Mouse (Mus musculus): Measurements from ENCODE around the gene H2bfm.
"Not testable (repeated sequence)": the region's sequence is repeated elsewhere in the genome, so short reads cannot be mapped to it uniquely, and the experiment has no call there.

Gene H2bfm

GRCm38 (mm10) chrX:136927031-136927430, at the start of gene H2bfm:
H2bfm (plus strand) TSS chrX:136927325.
- DNase-seq (ENCODE audit: low spot score) = peak; percentile 10

GRCm38 (mm10) chrX:136895757-136896156, 31.4 kb upstream of the H2bfm start:
- DNase-seq (ENCODE audit: low spot score) = peak; percentile 1

- DNase-seq (ENCODE audit: low spot score) = no peak
Measured at GRCm38 (mm10) chrX:136904369-136904768, 22.8 kb upstream of the H2bfm start.

DNA sequence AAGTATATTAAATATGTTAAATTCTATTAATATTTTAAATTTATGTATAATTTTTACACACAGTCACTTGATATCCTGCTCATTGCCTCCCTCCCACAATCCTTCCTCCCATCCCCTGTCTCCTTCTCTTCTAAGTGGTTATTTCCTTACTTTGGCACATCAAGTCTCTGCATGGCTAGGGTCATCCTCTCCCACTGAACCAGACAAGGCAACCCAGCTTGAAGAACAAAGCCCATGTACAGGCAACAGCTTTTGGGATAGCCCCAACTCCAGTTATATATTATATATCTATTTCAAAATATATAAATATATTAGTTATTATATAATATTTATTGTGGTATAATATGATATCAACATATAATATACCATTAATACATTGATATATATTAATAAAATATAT, 1.3 kb upstream of the H2bfm start:
- no peak for DNase-seq (ENCODE audit: low spot score)

DNA sequence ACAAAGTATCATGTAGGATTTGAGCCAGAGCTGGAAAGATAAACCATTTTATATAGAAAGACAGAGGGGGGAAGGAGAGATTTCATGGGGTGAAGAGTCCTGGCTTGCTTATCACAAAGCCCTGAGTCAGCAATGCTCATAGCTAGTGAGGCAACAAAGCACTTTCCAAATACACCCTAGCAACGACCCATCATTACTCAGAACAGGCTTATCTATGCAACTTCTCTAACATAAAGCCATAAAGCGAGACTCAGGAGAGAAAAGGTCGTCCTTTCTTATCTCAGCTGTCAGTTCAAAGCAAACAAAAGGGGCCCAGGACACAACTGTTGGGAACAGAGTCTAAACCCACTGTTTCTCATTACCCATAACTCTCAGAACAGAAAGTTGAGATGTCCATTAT, 10.9 kb downstream of the H2bfm start:
- no peak for DNase-seq (ENCODE audit: low spot score)

DNA sequence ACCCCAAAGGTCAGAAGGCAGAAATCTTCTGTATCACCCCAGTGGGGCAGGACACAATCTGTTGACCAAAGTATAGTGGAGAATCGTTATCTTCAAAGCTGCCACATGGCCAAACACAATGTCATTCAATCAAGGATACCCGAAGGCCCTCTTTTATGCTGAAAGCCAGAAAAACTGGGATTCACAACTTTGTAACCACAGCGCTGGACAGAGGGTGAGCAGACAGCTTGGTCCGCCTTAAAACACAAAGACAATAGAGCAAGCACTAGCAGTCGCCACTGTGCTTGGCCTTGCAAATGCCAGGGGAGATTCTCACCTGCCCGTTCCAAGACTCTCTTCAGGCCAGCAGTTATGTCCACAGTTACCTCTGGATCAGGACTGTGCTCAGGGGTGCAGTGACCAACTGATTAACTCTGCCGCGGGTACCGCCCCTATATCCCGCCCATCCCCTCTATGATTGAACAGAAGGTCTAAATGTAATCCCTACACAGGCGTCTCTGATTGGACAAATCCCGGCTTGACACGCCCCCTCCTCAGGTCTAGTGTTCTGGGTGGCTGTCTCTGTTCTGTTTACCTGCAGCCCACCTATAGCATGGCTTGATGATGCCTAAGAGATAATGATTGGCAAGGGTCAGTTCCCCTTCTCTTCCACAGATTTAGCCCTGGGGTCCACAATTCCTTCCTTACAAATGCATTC, 30.6 kb downstream of the H2bfm start:
- not testable (repeated sequence) for DNase-seq (ENCODE audit: low spot score)

DNA sequence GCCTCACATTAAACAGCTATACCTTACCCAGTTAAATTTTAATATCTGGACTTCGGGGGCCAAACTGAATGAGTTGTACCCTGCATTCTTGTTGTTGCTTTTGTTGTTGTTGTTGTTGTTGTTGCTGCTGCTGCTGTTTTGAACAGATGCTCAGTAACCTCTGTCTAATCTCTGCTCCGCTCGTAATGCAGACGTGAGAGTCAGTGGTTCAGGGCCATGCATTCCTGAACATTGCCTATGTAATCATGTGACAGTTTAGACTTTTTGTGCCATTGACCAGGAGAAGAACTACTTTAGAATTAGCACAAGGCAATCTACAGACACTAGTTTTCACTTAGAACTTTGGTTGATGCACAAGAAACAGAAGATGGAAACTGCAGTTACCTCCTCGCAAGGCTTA, 31.2 kb downstream of the H2bfm start:
- DNase-seq (ENCODE audit: low spot score) = not testable (repeated sequence)

DNA sequence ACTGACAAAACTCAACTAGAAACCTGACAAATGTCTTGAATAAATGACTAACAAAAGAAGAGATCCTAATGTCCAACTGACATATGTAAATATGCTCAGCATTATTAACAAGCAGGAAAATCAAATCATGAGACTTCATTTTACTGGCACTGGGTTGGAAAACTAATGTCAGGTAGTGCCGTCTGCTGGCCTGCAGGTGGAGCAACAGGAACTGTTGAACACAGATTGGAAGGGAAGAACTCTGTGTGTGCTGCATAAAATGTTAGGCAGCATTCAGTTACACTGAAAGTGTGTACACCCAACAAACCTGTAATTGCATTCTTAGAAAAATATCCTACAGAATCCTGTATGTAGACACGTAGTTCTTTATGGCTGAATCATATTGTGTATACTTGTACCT, 32.6 kb downstream of the H2bfm start:
- DNase-seq (ENCODE audit: low spot score) = peak; percentile 13

DNA sequence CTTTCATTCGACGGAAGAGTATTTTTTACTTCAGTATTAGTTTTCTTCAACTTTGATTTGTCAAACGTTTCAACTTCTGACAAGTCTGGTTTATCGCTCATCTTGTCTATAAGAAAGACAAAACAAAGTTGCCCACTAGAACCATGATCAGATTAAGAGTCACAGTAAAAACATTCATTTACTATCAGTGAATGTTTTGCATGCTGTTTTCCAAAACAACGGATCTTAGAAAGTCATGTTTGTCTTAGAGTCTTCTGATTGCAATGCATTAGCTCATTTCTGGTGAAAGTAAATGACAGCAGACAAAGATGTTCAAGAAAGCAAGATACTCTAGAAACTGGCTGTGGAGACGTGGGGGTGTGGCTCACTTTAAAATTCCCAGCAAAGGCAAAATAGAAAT, 48.3 kb downstream of the H2bfm start, which contains the start of gene Tmsb15b2:
TSS of gene Tmsb15b2 (minus strand) at position 101 of the 400 bp plus-strand sequence.
- DNase-seq (ENCODE audit: low spot score) = not testable (repeated sequence)

- peak; percentile 78 for DNase-seq (ENCODE audit: low spot score)
Measured at GRCm38 (mm10) chrX:136976424-136977084, 49.4 kb downstream of the H2bfm start, which contains the start of the genes Tmsb15l and Tmsb15b1. Tmsb15l (minus strand) TSS chrX:136976869. Tmsb15b1 (minus strand) TSS chrX:136976874.
